Mouse (Mus musculus) forebrain, embryonic 13.5 days (tissue): Measurements from ENCODE around the gene Gimap1. TPM values are rescaled to one million over a fixed set of nuclear protein-coding genes. Genes with fewer than 3 reads are reported as not detected.

Source experiments
- ATAC-seq: fragments of 200-750 bp; cut with Nextera tagmentation; 2 replicates; pipeline ENCODE4 v1.8.0; 2017
- H3K27ac ChIP-seq: fragments of 300-500 bp; sonication (generic); 2 replicates; pipeline ENCODE4 v1.5.1; 2015; ENCODE audit warnings: inconsistent platforms, mild to moderate bottlenecking, moderate library complexity
- H3K27me3 ChIP-seq: fragments of 300-500 bp; sonication (generic); 2 replicates; pipeline ENCODE4 v1.6.1; 2015; ENCODE audit warnings: mild to moderate bottlenecking, inconsistent platforms
- H3K36me3 ChIP-seq: fragments of 300-500 bp; sonication (generic); 2 replicates; pipeline ENCODE4 v1.6.1; 2015; ENCODE audit warnings: mild to moderate bottlenecking, inconsistent platforms; ENCODE audit not compliant: poor library complexity, severe bottlenecking
- H3K4me1 ChIP-seq: fragments of 300-500 bp; sonication (generic); 2 replicates; pipeline ENCODE4 v1.6.1; 2015; ENCODE audit warnings: inconsistent platforms
- H3K4me2 ChIP-seq: fragments of 300-500 bp; sonication (generic); 2 replicates; pipeline ENCODE4 v1.6.1; 2015; ENCODE audit warnings: inconsistent platforms, mild to moderate bottlenecking, moderate library complexity
- H3K4me3 ChIP-seq: fragments of 300-500 bp; sonication (generic); 2 replicates; pipeline ENCODE4 v1.5.1; 2015; ENCODE audit warnings: mild to moderate bottlenecking, inconsistent platforms
- H3K9ac ChIP-seq: fragments of 300-500 bp; sonication (generic); 2 replicates; pipeline ENCODE4 v1.6.1; 2015; ENCODE audit warnings: mild to moderate bottlenecking, inconsistent platforms
- H3K9me3 ChIP-seq: fragments of 300-500 bp; sonication (generic); replicated peaks from 2 replicates; pipeline ENCODE4 v1.6.1; 2016; ENCODE audit warnings: inconsistent platforms
- WGBS: fragments of 180-500 bp; shearing (Covaris S2); methylation state at CpG from one replicate; pipeline ENCODE4 v1.1.7; 2015; 5-methylcytosine and 5-hydroxymethylcytosine counted together
- polyA plus RNA-seq: library from polyadenylated mRNA; unstranded; fragments of >200 nt; fragmentation: Nextera tagmentation; extraction: Ambion mirVana; gene quantifications from 2 replicates; pipeline ENCODE4 v1.2.1, GENCODE M21; 2015

Gene Gimap1
- polyA plus RNA-seq, 1 experiment from 2014 or later: 4.1 TPM

DNA sequence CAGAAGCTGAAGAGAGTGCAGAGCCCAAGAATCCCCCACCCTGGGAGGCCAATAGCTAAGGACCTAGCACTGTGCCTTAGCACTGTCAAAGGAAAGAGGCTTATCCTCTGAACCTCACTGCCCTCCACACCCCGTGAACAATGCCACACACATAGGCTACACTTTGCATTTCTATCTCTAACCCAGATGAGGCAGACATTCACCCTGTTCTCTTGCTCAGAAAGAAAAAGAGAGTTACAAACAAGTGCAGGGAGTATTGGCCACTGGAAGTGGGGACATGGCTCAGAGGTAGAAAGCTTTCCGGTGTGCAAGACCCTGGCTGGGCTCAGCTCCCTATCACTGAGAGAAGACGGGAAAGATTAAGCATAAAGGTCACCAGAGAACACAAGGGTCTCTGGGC is 32.7 kb upstream of the Gimap1 start:
- Histone ChIP-seq H3K27ac (no peak overlapping the region), H3K4me1 (no peaks in the 10 kb centered on the region), H3K9ac (no peak overlapping the region), H3K36me3 (no peaks in the 10 kb centered on the region), H3K27me3 (no peaks in the 10 kb centered on the region), H3K4me3 (no peak overlapping the region), H3K4me2 (no peak overlapping the region), H3K9me3 (no peaks in the 10 kb centered on the region)
- 46% methylated on average over 3 of the region's 3 CpGs for WGBS
- no peak for ATAC-seq

DNA sequence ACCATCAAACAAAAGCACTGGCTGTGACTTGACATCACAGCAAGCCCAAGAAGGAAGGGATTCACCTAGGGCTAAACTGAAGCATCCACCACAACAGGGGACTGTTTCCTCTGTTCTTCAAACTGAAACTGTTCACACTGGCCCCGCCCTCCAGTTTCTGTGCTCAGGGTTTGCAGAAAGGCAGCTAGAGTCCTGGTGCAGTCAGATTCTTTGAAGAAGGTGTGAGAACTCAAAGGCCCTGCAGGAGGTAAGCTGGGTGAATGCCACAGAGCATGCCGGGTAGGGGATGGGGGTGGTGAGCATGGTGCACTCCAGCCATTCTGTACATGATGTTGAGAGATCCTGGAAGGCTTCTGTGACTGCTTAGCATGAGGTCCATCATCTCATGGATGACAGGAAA is 20.4 kb upstream of the Gimap1 start, which contains the start of the genes Gm28053 and Gimap7:
TSS of gene Gm28053 (plus strand) at position 153 of the 400 bp plus-strand sequence.
TSS of gene Gimap7 (plus strand) at position 167 of the 400 bp plus-strand sequence.
- H3K4me1 ChIP-seq: no peaks in the 10 kb centered on the region
- no peaks in the 10 kb centered on the region for H3K27me3 ChIP-seq
- ATAC-seq: no peak
- WGBS: 46% methylated on average over 2 of the region's 2 CpGs
- H3K4me2 ChIP-seq: no peak within 1 kb of the TSS
- no peak within 1 kb of the TSS for H3K9ac ChIP-seq
- no peak within 1 kb of the TSS for H3K4me3 ChIP-seq
- H3K27ac ChIP-seq: no peak within 1 kb of the TSS
- H3K9me3 ChIP-seq: no peaks in the 10 kb centered on the region
- H3K36me3 ChIP-seq: no peaks in the 10 kb centered on the region

DNA sequence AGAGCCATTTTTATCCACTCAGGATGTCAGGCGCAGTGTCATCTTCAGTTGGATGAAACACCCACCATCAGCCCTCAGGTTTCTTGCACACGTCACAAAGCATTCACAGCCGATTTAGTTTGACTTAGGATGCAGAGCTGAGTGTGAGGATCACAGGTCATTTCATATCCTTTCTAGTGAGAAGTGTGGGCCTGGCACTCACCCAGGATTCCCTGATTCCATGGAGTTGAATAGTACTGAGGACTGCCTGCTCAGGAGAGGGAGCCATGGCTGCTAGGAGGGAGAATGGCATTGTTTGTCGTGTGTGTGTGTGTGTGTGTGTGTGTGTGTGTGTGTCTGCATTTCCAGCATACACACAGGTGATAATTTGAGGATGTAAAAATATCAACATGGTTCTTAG is 18.5 kb upstream of the Gimap1 start:
- H3K36me3 ChIP-seq: no peaks in the 10 kb centered on the region
- no peak overlapping the region for H3K27ac ChIP-seq
- H3K4me3 ChIP-seq: no peak overlapping the region
- peaks cover under 1% of the 10 kb centered on the region; the same call in 1 of the 2 replicates for H3K4me1 ChIP-seq
- H3K9me3 ChIP-seq: no peaks in the 10 kb centered on the region
- no peak overlapping the region for H3K9ac ChIP-seq
- ATAC-seq: no peak
- no peak overlapping the region for H3K4me2 ChIP-seq
- H3K27me3 ChIP-seq: no peaks in the 10 kb centered on the region
- 83% methylated on average over 4 of the region's 4 CpGs for WGBS

DNA sequence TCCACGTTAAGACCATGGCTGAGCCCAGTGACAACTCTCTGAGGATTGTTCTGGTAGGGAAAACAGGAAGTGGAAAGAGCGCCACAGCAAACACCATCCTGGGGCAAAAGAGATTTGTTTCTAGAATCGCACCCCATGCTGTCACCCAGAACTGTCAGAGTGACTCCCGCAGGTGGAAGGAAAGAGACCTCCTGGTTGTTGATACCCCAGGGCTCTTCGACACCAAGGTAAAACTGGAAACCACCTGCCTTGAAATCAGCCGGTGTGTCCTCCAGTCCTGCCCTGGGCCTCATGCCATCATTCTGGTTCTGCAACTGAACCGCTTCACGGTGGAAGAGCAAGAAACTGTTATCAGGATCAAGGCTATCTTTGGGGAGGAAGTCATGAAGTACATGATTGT is 15.4 kb upstream of the Gimap1 start:
- Histone ChIP-seq H3K36me3 (no peaks in the 10 kb centered on the region), H3K4me3 (no peak overlapping the region), H3K4me2 (no peak overlapping the region), H3K9ac (no peak overlapping the region), H3K27me3 (no peaks in the 10 kb centered on the region), H3K27ac (no peak overlapping the region), H3K4me1 (peaks cover 4% of the 10 kb centered on the region; the same call in 1 of the 2 replicates), H3K9me3 (no peaks in the 10 kb centered on the region)
- ATAC-seq: no peak
- WGBS: 91% methylated on average over 8 of the region's 8 CpGs

DNA sequence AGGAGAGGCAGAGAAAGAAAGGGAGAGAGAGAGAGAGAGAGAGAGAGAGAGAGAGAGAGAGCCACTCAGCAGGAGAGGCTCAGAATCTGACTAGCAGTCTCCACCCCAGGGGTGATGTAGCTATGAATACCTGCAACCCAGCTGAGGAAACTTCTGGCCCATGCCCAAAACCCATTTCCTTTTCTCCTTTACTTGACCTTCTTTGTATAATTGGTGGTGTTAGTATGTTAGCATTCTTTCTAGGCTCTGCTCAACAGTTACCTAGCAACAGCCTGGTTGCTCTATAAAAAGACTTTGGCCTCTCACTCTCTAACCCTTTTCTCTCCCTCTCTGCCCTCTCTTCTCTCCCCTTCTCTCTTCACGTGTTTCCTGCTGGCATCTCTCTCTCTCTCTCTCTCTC is 13.4 kb upstream of the Gimap1 start:
- H3K9ac ChIP-seq: no peak overlapping the region
- H3K27ac ChIP-seq: no peak overlapping the region
- no peaks in the 10 kb centered on the region for H3K27me3 ChIP-seq
- ATAC-seq: no peak
- no peak overlapping the region for H3K4me2 ChIP-seq
- no peak overlapping the region for H3K4me3 ChIP-seq
- no peaks in the 10 kb centered on the region for H3K9me3 ChIP-seq
- WGBS: 0% methylated on average over 1 of the region's 1 CpGs
- H3K4me1 ChIP-seq: peaks cover 4% of the 10 kb centered on the region; the same call in 1 of the 2 replicates
- H3K36me3 ChIP-seq: no peaks in the 10 kb centered on the region

DNA sequence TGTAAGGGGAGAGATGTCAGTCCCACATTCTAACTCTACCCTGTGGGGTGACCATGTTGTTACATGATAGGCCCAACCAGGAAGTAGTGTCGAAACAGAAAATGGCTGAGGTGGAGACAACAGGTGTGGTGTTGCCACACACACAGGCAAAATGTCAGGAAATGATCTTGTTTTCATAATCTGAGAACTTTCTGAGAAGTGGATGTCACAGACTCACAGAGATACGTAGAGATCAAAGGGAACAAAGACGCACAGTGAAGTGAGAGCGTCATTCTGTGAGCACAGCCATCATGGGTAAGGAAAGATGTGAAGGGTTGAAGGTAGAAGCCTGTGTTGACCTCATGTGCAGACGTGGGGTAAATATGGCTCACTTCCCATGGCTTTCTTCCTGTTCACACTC is 11.1 kb upstream of the Gimap1 start:
- no peak for ATAC-seq
- Histone ChIP-seq H3K36me3 (no peaks in the 10 kb centered on the region), H3K27me3 (no peaks in the 10 kb centered on the region), H3K4me2 (no peak overlapping the region), H3K4me3 (no peak overlapping the region), H3K27ac (no peak overlapping the region), H3K9me3 (no peaks in the 10 kb centered on the region), H3K4me1 (peaks cover 4% of the 10 kb centered on the region; the same call in 1 of the 2 replicates), H3K9ac (no peak overlapping the region)
- WGBS: 90% methylated on average over 5 of the region's 5 CpGs

DNA sequence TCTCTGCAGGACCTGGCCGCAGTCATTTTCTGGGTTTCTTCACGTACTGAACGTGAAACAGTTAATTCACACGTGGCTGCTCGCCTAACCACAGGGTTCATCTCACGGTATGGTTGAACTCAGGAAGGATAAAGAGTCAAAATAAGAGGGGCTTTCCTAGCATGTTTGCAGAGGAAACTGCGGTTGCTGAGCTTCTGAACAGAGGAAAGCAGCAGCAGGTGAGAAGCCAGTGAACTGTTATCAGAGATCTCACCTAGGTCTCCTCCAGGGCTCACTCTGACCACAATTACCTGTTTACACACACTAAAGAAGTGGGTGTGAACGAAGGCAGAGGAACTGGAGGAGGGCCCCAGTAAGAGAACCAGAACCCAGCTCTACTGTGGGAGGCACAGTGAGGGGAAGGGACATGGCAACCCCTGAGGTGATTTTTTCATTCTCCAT is 6.0 kb upstream of the Gimap1 start:
- H3K4me2 ChIP-seq: no peak overlapping the region
- H3K4me1 ChIP-seq: no peaks in the 10 kb centered on the region
- H3K27me3 ChIP-seq: no peaks in the 10 kb centered on the region
- ATAC-seq: no peak
- H3K36me3 ChIP-seq: no peaks in the 10 kb centered on the region
- no peak overlapping the region for H3K27ac ChIP-seq
- no peaks in the 10 kb centered on the region for H3K9me3 ChIP-seq
- no peak overlapping the region for H3K9ac ChIP-seq
- WGBS: 60% methylated on average over 8 of the region's 8 CpGs
- no peak overlapping the region for H3K4me3 ChIP-seq

DNA sequence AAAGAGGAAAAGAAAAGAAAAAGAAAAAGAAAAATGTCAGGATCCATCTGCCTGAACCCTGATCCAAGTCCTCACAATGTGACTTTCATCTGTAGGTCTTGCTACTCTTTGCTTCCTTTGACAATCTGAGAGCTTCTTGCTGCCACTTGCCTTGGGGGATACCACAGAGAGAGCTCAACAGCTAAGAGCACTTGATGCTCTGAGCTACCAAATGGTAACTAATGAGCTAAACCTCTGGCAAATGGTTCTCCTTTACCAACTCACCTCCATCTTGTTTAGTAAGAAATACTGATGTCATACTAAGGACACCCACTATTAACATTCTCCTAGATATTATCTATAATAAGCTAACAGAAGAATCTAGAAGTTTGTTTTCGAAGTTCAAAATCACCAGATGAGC is 5.2 kb upstream of the Gimap1 start:
- ATAC-seq: no peak
- Histone ChIP-seq H3K4me2 (no peak overlapping the region), H3K27ac (no peak overlapping the region), H3K9ac (no peak overlapping the region), H3K9me3 (no peaks in the 10 kb centered on the region), H3K4me1 (no peaks in the 10 kb centered on the region), H3K36me3 (no peaks in the 10 kb centered on the region), H3K27me3 (no peaks in the 10 kb centered on the region), H3K4me3 (no peak overlapping the region)
- 82% methylated on average over 1 of the region's 1 CpGs for WGBS

DNA sequence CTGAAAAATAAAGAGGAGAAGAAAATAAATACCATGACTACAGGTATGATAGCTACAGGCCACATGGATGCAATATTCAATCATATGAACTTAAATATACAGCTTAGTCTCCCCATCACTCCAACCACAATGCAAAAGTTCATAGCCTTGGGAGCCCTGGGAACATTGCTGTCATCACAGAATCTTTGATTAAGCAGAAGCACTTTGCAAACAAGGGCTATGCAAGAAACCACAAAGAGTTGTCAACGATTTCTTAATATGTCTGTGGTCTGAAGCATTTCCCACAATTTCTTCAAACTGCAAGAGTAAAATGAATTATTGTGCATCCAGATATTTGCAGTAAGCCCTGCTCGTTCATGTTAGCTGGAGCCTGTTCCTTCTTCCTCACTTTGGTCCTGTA is 1.8 kb upstream of the Gimap1 start:
- H3K27ac ChIP-seq: no peak overlapping the region
- H3K9ac ChIP-seq: no peak overlapping the region
- no peaks in the 10 kb centered on the region for H3K36me3 ChIP-seq
- H3K4me1 ChIP-seq: no peaks in the 10 kb centered on the region
- H3K4me3 ChIP-seq: no peak overlapping the region
- H3K4me2 ChIP-seq: no peak overlapping the region
- H3K27me3 ChIP-seq: peaks cover 18% of the 10 kb centered on the region
- 85% methylated on average over 2 of the region's 2 CpGs for WGBS
- no peak for ATAC-seq
- H3K9me3 ChIP-seq: no peaks in the 10 kb centered on the region

DNA sequence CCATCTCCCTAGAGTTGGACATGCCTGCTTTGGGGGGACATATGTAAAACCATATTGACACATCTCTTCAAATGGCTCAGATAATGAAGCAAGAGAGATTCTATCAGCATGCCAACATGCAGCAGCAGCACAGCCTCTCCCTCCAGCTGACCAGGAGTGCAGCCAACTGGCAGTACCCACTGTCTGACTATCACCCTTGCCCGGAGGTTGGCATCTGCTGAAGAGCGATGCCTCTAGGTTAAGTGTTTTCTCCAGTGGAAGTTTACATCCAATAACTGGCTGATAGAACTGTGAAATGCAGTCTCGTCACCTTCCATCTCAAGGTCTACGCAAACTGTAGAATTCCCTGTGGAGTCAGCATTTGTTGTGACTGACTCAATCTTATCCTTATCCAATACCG is 1.2 kb upstream of the Gimap1 start:
- Histone ChIP-seq H3K9me3 (no peaks in the 10 kb centered on the region), H3K4me1 (peaks cover 5% of the 10 kb centered on the region; the same call in 1 of the 2 replicates), H3K9ac (no peak overlapping the region), H3K27me3 (peaks cover 24% of the 10 kb centered on the region), H3K36me3 (no peaks in the 10 kb centered on the region), H3K27ac (no peak overlapping the region), H3K4me2 (no peak overlapping the region), H3K4me3 (no peak overlapping the region)
- no peak for ATAC-seq
- 94% methylated on average over 5 of the region's 5 CpGs for WGBS

DNA sequence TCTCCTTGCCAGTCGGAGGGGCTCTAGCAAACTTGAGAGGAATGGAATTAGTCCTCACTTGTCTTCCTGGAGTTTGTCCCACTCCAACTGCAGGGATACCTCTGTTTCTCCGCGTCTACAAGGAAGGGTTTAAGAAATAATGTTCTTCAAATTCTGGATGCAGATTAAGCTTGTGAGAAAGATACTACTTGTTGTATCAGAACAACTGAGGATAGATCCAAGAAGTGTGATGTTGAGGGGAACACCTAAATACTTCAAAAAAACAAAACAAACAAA is 864 bp downstream of the Gimap1 start:
- 92% methylated on average over 3 of the region's 3 CpGs for WGBS
- Histone ChIP-seq H3K27ac (no peak overlapping the region), H3K4me2 (no peak overlapping the region), H3K4me3 (no peak overlapping the region), H3K36me3 (no peaks in the 10 kb centered on the region), H3K27me3 (peaks cover 35% of the 10 kb centered on the region), H3K9me3 (no peaks in the 10 kb centered on the region), H3K9ac (no peak overlapping the region), H3K4me1 (peaks cover 9% of the 10 kb centered on the region; the same call in 1 of the 2 replicates)
- no peak for ATAC-seq

DNA sequence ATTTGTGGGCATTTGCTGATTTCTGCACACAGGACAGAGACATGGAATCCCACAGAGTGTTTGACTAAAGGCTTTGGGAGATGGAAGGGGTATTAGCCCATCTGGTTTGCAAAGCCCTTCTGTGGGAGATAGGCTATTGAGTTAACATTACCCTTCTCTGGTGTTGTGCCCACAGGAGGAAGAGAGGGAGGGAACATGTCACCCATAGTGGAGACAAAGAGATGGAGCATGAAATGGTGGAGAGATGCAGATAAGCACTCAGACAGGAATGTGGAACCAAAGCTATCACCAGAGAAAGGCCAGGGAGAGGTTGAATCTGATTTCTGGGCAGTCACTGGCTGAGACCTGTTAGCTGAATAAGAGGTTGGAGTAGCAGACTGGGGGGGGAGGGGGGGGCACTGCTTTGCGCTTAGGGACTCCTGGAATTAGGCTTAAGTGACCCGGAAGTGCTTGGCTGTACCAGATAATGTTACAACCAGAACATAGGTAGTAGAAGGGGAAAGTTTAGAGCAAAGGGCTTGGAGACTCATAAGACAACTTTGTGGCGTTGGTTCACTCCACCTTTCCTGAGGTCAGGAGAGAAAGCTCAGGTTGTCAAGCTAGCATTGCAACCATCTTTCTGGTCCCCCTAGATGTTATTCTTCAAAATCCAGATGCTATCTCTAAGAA is 1.8 kb downstream of the Gimap1 start:
- Histone ChIP-seq H3K27me3 (peaks cover 37% of the 10 kb centered on the region), H3K27ac (no peak overlapping the region), H3K9ac (no peak overlapping the region), H3K4me2 (no peak overlapping the region), H3K36me3 (no peaks in the 10 kb centered on the region), H3K4me1 (peaks cover 9% of the 10 kb centered on the region; the same call in 1 of the 2 replicates), H3K4me3 (no peak overlapping the region), H3K9me3 (no peaks in the 10 kb centered on the region)
- ATAC-seq: no peak
- WGBS: 92% methylated on average over 3 of the region's 3 CpGs

DNA sequence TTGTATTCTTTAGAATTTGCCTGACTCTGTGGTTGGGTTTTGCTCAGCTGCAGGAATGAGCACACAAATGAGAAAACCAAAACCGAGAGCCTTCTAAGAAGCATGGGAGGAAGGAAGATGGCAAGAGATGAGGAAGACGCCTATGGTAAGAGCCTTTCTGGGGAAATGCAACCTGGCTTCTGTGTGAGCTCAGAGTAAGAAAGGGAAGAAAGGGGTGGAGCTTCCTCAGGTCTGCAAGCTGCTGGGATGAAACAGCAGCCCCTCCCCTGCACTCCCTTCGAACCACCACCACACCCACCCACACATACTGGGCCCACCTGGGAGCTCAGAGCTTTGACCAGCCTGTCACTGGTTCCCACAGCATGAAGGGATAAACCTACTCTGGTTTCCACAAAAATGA is 2.4 kb downstream of the Gimap1 start:
- no peak for ATAC-seq
- whole genome bisulfite sequencing: 28% methylated on average over 3 of the region's 3 CpGs

More for the DNA sequence above, 2.4 kb downstream of the Gimap1 start:
- Histone ChIP-seq H3K27ac (no peak overlapping the region), H3K9me3 (no peaks in the 10 kb centered on the region), H3K36me3 (no peaks in the 10 kb centered on the region), H3K4me2 (no peak overlapping the region), H3K4me1 (peaks cover 9% of the 10 kb centered on the region; the same call in 1 of the 2 replicates), H3K4me3 (no peak overlapping the region), H3K9ac (no peak overlapping the region), H3K27me3 (peaks cover 43% of the 10 kb centered on the region)
